Mouse (Mus musculus) limb, embryonic 12.5 days (tissue): ENCODE measurements around the gene Defb23. TPM values are rescaled to one million over a fixed set of nuclear protein-coding genes. Genes with fewer than 3 reads are reported as not detected.
"Not testable (repeated sequence)": the region's sequence is repeated elsewhere in the genome, so short reads cannot be mapped to it uniquely, and the experiment has no call there.

Experiments used
- ATAC-seq: fragments of 200-750 bp; cut with Nextera tagmentation; 2 replicates; pipeline ENCODE4 v1.8.0; 2017; ENCODE audit warnings: low read depth, moderate TSS enrichment; ENCODE audit not compliant: insufficient number of reproducible peaks, insufficient read depth, low FRiP score, low TSS enrichment
- H3K27ac ChIP-seq: fragments of 300-500 bp; sonication (generic); 2 replicates; pipeline ENCODE4 v1.5.1; 2016; ENCODE audit warnings: mild to moderate bottlenecking, moderate library complexity
- H3K27me3 ChIP-seq: fragments of 300-500 bp; sonication (generic); 2 replicates; pipeline ENCODE4 v1.6.1; 2016; ENCODE audit warnings: mild to moderate bottlenecking, moderate library complexity
- H3K36me3 ChIP-seq: fragments of 300-500 bp; sonication (generic); 2 replicates; pipeline ENCODE4 v1.6.1; 2016; ENCODE audit warnings: mild to moderate bottlenecking, moderate library complexity
- H3K4me1 ChIP-seq: fragments of 300-500 bp; sonication (generic); replicated peaks from 2 replicates; pipeline ENCODE4 v1.6.1; 2016
- H3K4me2 ChIP-seq: fragments of 300-500 bp; sonication (generic); 2 replicates; pipeline ENCODE4 v1.6.1; 2016; ENCODE audit warnings: mild to moderate bottlenecking, moderate library complexity
- H3K4me3 ChIP-seq: fragments of 300-500 bp; sonication (generic); replicated peaks from 2 replicates; pipeline ENCODE4 v1.5.1; 2016; ENCODE audit warnings: mild to moderate bottlenecking
- H3K9ac ChIP-seq: fragments of 300-500 bp; sonication (generic); replicated peaks from 2 replicates; pipeline ENCODE4 v1.6.1; 2016; ENCODE audit warnings: mild to moderate bottlenecking, moderate library complexity
- H3K9me3 ChIP-seq: fragments of 300-500 bp; sonication (generic); 2 replicates; pipeline ENCODE4 v1.6.1; 2016; ENCODE audit warnings: mild to moderate bottlenecking, moderate library complexity
- WGBS: fragments of 180-500 bp; shearing (Covaris S2); methylation state at CpG from one replicate; pipeline ENCODE4 v1.1.7; 2016; 5-methylcytosine and 5-hydroxymethylcytosine counted together
- polyA plus RNA-seq: library from polyadenylated mRNA; unstranded; fragments of >200 nt; fragmentation: Nextera tagmentation; extraction: Ambion mirVana; gene quantifications from 2 replicates; pipeline ENCODE4 v1.2.1, GENCODE M21; 2016

The Defb23 gene
- polyA plus RNA-seq, 1 experiment from 2014 or later, result not detected

DNA sequence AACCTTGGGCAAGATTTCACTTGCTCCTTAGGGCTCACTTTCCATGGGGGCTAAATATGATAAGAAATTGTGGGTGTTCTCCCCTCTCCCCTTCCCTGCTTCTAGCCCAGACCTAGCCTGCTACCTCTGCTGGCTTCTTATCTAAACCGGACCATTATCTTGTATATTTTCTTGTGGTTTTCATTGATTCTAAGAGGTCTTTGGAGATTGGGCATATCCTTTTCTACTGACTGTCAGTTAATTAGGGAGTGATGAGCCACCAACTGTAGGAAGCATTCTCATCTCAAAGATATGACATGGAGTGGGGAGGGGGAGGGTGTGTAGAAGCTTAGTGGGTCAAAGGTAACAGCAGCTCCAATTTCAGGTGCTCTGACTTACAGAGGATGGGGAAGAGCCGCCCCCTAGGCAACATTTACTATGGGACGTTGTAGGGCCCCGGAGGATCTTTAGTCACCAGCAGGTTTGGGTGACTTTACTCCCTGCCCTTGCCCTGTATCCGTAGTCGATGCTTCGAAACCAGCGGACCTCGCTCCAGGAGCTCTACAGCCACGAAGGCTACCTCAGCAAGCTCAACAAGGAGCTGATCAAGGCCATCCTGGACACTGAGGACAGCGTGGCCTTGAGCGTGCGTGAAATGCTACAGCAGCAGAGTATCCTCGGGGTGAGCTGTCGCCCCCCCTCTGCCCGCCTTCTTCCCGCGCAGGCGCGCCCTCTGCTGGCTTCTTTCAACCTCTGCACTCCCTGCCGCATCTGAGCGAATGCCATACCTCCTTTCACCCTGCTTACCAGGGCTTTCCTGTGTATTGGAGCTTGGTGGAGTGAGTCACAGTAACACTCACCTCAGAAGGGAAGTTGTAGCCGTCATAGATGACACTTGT lies 27.2 kb downstream of the Defb23 start:
- peak; percentile 52 for ATAC-seq
- Histone ChIP-seq H3K27ac (no peak overlapping the region), H3K9me3 (no peaks in the 10 kb centered on the region), H3K9ac (peak overlapping the region; percentile 58), H3K4me1 (peaks cover 10% of the 10 kb centered on the region; the same call in 1 of the 2 replicates), H3K4me3 (peak overlapping the region; percentile 38), H3K36me3 (no peaks in the 10 kb centered on the region), H3K4me2 (peak overlapping the region; percentile 66), H3K27me3 (no peaks in the 10 kb centered on the region; the same call in 1 of the 2 replicates)
- 4% methylated on average over 23 of the region's 23 CpGs for WGBS

DNA sequence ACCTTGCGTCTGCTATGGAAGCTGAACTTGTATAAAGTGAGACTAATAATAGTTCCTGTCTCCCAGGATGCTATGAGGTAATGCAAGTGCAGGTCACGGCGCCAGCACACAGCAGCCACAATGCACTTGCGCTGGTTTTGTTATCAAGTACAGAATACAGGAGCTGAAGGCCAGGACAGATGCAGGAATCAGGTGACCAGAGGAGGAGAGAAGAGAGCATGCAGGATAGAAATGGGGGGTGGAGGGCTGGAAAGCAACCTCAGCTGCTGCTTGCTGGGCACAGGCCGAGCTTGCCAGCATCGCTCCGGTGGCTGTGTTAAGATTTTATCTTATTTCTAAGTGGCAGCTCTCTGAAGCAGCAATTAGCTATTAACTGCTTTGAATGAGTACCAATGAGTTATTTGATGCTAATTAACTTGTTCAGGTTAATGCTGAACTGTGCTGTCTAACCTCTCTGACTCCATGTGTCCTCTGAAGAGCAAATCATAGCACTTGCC lies 28.0 kb downstream of the Defb23 start:
- WGBS, result 79% methylated on average over 7 of the region's 7 CpGs
- Histone ChIP-seq H3K4me3 (no peak overlapping the region), H3K4me2 (no peak overlapping the region), H3K36me3 (no peaks in the 10 kb centered on the region), H3K9me3 (no peaks in the 10 kb centered on the region), H3K27ac (no peak overlapping the region), H3K9ac (no peak overlapping the region), H3K27me3 (no peaks in the 10 kb centered on the region; the same call in 1 of the 2 replicates), H3K4me1 (peaks cover 10% of the 10 kb centered on the region; the same call in 1 of the 2 replicates)
- no peak for ATAC-seq

DNA sequence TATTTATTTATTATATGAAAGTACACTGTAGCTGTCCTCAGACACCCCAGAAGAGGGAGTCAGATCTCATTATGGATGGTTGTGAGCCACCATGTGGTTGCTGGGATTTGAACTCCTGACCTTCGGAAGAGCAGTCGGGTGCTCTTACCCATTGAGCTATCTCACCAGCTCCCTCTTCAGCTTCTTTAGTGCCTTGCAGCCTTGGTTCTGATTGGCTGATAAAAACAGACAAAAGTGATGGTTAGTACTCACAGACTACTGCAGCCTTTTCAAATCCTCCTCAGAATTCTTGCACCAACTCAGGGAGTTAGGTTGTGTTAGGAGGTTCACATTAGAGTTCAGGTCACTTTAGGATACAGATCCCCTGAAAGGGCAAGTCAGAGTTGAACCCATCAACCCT lies 35.9 kb downstream of the Defb23 start:
- H3K9me3 ChIP-seq, H3K4me3 ChIP-seq, ATAC-seq, H3K4me2 ChIP-seq, H3K27me3 ChIP-seq, H3K36me3 ChIP-seq, H3K4me1 ChIP-seq, H3K9ac ChIP-seq, H3K27ac ChIP-seq: not testable (repeated sequence)
- WGBS, result 86% methylated on average over 2 of the region's 2 CpGs

DNA sequence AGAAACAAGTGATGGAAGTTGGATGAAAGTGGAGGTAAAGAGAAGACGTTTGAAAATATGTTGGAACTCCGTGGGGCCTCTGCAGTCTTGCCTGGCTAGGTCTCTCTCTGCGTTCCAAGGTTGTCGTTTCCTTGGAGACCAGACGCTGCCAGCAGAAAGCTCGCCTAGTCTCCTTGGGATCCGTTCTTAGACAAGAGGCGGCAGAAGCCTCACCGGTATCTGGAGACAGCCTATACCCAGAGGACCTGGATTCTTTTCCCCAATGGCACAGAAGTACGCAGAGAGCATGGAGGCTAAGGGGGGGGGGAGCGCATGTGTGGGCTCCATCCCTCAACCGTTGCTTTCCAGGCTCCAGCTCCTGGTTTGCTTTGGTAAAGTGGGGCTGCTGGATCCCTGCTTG lies 36.9 kb downstream of the Defb23 start:
- Histone ChIP-seq H3K27ac (no peak overlapping the region), H3K9me3 (peaks cover 5% of the 10 kb centered on the region; the same call in 1 of the 2 replicates), H3K36me3 (no peaks in the 10 kb centered on the region), H3K27me3 (no peaks in the 10 kb centered on the region), H3K9ac (no peak overlapping the region), H3K4me3 (0 out of 2 replicates have a peak overlapping the region, but pooled peaks have one; percentile 3), H3K4me2 (peak overlapping the region; percentile 45), H3K4me1 (peaks cover 8% of the 10 kb centered on the region)
- 7% methylated on average over 12 of the region's 12 CpGs for WGBS
- no peak for ATAC-seq

DNA sequence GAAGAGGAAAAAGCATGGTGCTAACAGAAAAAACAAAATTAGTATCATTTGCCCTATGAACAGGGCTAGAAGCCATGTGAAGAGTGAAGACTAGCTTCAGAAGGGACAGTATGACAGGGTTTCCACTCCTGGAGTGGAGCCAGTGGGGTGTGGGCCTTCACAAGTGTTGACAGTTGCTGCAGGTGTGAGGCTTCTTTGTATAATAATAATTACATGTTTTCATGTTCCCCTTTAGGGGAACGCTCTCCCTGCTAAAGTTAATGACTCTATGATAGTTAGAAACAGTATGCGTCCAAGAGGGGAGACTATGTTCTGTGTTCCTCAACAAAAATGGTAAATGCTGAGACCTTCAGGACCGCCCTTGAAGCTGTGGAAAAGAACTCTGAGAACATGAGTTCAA lies 48.6 kb downstream of the Defb23 start:
- no peak for ATAC-seq
- Histone ChIP-seq H3K27me3 (no peaks in the 10 kb centered on the region), H3K4me3 (peak overlapping the region; percentile 89; the same call in 1 of the 2 replicates), H3K27ac (peak overlapping the region; percentile 99), H3K4me1 (peaks cover 25% of the 10 kb centered on the region), H3K9ac (no peak overlapping the region), H3K4me2 (peak overlapping the region; percentile 95), H3K9me3 (peaks cover 16% of the 10 kb centered on the region; the same call in 1 of the 2 replicates), H3K36me3 (no peaks in the 10 kb centered on the region)
- 93% methylated on average over 3 of the region's 3 CpGs for WGBS

DNA sequence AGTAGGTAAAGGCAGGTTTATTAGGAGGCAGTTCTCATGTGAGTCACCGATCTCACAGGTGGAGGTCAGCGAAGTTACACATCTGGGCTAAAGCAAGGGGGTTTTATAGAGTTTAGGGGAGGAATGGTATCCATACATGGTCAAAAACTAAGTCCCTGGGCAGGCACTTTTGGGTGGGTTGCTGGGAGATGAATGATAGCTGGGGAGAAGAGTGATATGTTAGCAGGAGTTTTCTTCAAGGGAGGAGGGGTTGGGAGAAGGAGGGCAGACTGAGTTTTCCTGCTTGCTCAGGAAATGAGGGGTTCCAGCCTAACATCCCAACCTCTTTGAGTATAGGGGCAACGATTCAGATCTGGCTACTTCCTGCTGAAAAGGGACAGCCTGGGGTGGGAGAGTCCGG lies 49.1 kb downstream of the Defb23 start, which contains the start of gene 6820408C15Rik:
6820408C15Rik (plus strand) TSS at position 301 of the 400 bp plus-strand sequence.
- H3K4me3 ChIP-seq, result peak within 1 kb of the TSS; percentile 89
- H3K9ac ChIP-seq, result peak within 1 kb of the TSS; percentile 99
- H3K9me3 ChIP-seq, result peaks cover 16% of the 10 kb centered on the region; the same call in 1 of the 2 replicates
- H3K4me1 ChIP-seq, result peaks cover 30% of the 10 kb centered on the region
- no peak for ATAC-seq
- H3K4me2 ChIP-seq, result peak within 1 kb of the TSS; percentile 95
- peak within 1 kb of the TSS; percentile 99 for H3K27ac ChIP-seq
- no peaks in the 10 kb centered on the region for H3K36me3 ChIP-seq
- 23% methylated on average over 4 of the region's 4 CpGs for WGBS
- no peaks in the 10 kb centered on the region for H3K27me3 ChIP-seq

DNA sequence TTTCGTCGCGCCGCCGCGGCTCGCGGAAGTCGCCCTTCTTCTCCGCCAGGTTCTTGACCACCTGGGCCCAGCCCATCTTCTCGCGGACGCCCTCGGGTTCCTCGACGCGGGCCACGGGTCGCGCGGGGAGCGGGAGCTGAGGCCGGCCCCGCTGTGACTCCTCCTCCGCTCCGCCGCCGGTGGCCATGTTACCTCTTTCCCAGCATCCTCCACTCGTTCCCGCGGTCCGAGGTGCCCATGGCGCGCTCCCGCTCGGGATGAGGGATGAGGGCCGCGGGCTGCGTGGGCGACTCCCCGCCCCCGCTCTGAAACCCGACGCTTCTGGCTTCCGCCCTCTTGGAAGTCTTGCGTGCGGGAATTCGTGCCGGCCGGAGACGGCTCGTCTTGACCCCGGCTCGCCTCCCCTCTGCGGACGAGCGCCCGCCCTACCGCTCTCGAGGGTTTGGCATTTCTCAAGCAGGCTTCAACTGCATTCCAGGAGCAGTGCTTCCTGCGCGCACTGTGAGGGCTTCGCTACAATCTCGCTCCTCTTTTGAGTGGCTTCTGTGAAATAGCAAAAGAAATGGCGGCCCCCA lies 49.7 kb downstream of the Defb23 start, which contains the start of gene Zcchc3:
Zcchc3 (minus strand) TSS at position 437 of the 575 bp plus-strand sequence.
- H3K36me3 ChIP-seq, result no peaks in the 10 kb centered on the region
- peaks cover 10% of the 10 kb centered on the region; the same call in 1 of the 2 replicates for H3K9me3 ChIP-seq
- H3K27ac ChIP-seq, result peak within 1 kb of the TSS; percentile 99
- peak within 1 kb of the TSS; percentile 95 for H3K4me2 ChIP-seq
- H3K4me3 ChIP-seq, result peak within 1 kb of the TSS; percentile 89
- H3K27me3 ChIP-seq, result no peaks in the 10 kb centered on the region
- H3K4me1 ChIP-seq, result peaks cover 36% of the 10 kb centered on the region
- under 1% methylated on average over 56 of the region's 65 CpGs for WGBS
- H3K9ac ChIP-seq, result peak within 1 kb of the TSS; percentile 99
- peak; percentile 65 for ATAC-seq

DNA sequence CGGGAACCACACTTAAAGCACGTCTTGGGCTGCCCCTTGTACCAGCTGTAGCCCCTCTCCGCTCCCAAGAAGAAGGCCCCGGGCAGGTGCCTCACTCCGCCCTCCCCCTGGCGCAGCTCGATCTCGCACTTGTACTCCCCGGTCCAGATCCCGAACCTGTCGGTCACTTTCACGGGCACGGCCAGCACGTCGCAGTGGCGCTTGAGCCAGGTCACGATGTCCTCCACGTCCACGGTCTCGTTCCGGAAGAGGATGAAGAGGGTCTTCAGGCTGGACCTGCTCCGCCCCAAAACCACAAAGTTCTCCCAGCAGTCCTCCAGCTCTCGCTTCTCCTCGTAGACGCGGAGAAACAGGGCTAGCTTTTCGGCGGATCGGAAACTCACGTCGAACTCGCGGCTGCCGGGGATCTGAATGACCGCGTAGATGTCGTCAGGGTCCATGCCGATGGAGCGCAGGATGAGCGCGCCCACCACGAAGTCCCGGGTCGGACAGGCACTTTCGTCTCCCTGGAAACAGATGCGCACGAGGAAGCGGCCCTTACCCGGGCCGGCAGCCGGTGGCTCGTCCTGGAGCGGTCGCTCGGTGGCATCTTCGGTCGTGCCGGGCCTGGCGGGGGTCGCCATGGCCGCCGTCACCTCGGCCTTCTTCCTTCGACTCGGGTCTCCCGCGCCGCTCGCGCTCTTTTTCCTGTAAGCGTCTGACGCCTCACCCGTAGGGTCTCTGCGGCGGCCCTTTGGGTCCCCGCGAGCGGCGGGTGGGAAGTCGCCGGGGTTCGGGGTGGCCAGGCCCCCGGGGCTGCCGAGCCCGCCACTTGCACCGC lies 50.4 kb downstream of the Defb23 start:
- no peak for ATAC-seq
- Histone ChIP-seq H3K4me1 (peaks cover 41% of the 10 kb centered on the region), H3K27me3 (no peaks in the 10 kb centered on the region), H3K4me2 (peak overlapping the region; percentile 95), H3K9ac (peak overlapping the region; percentile 99), H3K36me3 (no peaks in the 10 kb centered on the region), H3K9me3 (peaks cover 8% of the 10 kb centered on the region; the same call in 1 of the 2 replicates), H3K4me3 (peak overlapping the region; percentile 89), H3K27ac (peak overlapping the region; percentile 99)
- WGBS, result 1% methylated on average over 86 of the region's 86 CpGs

DNA sequence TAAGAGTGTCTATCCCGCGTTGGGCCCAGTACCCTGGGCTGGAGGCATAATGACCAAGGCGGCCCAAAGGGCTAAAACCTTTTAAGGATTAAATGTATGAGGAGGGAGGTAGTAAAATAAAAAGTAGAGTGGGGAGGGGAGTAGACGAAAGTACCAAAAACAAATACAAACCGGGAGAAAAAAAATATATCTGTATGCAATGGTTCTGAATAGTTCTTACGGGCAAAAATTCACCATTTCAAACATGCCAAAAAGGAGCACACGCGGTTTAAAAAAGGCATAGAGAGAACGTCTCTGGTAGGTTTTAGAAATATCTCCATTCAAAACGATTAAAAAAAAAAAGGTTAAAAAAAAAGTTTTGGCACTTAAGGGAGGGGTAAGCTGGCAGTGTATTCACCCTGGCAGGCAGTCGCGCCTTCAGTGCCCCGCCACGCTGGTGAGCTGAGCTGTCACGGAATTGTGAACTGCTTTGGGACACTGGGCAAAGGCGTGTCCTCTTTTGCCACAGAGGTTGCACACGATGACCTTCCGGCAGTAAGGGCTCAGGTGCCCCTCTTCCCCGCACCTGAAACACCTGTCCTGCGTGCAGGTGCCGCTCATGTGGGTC lies 51.2 kb downstream of the Defb23 start:
- H3K27me3 ChIP-seq, result no peaks in the 10 kb centered on the region
- peaks cover 41% of the 10 kb centered on the region for H3K4me1 ChIP-seq
- peak overlapping the region; percentile 89 for H3K4me3 ChIP-seq
- peak overlapping the region; percentile 95 for H3K4me2 ChIP-seq
- no peaks in the 10 kb centered on the region for H3K36me3 ChIP-seq
- ATAC-seq, result no peak
- 2% methylated on average over 21 of the region's 21 CpGs for WGBS
- peaks cover 8% of the 10 kb centered on the region; the same call in 1 of the 2 replicates for H3K9me3 ChIP-seq
- peak overlapping the region; percentile 99 for H3K27ac ChIP-seq
- peak overlapping the region; percentile 99 for H3K9ac ChIP-seq

DNA sequence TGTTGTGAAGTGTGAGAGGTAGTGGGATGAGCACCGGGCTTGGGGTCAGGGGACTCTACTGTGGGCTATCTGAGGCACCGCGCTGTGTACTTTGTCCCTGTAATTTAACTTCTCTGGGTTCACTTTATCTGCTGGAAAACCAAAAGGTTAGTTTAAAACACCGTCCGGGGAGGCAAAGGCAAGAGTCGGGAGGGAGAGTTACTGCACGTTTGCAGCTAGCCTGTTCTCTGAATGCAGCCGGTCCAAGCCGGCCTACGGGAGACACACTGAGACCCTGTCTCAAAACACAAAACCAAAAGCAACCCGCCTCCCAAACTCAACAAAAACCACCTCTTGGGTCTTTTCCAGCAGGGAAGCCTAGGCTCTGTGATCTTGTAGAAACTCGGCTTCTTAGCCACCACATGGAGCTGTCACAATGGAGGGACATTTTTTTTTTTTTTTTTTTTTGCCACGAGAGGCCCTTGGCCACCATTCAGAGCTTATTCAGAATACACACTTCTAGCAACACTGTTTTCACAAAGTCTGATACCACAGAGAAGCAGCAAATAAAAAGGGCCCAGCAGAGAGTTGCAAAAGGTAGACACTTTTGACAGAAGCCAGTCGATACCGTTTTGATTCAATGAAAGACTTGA lies 51.8 kb downstream of the Defb23 start:
- Histone ChIP-seq H3K9me3 (peaks cover 8% of the 10 kb centered on the region; the same call in 1 of the 2 replicates), H3K27me3 (no peaks in the 10 kb centered on the region), H3K4me1 (peaks cover 41% of the 10 kb centered on the region), H3K4me3 (peak overlapping the region; percentile 89), H3K4me2 (peak overlapping the region; percentile 95), H3K9ac (peak overlapping the region; percentile 99), H3K27ac (peak overlapping the region; percentile 99), H3K36me3 (no peaks in the 10 kb centered on the region)
- 6% methylated on average over 15 of the region's 15 CpGs for WGBS
- no peak for ATAC-seq
